Mouse (Mus musculus) heart, adult 11 months (tissue): Measurements from ENCODE around the gene Gm7168.
"Not testable (repeated sequence)": the region's sequence is repeated elsewhere in the genome, so short reads cannot be mapped to it uniquely, and the experiment has no call there.

ENCODE experiments used
- DNase-seq: peaks from one replicate; pipeline ENCODE4 v3.0.0; 2022

The Gm7168 gene

GRCm38 (mm10) chr17:13993425-13993824 lies 45.3 kb downstream of the Gm7168 start:
- DNase-seq: not testable (repeated sequence)
